Mouse (Mus musculus) macrophage (primary cell): ENCODE data around the gene Rtn4rl2. TPM values are rescaled to one million over a fixed set of nuclear protein-coding genes. Genes with fewer than 3 reads are reported as not detected.
A peak's percentile ranks its signal among the peaks of the same experiment; 100 is the strongest.
"Not testable (repeated sequence)": the region's sequence is repeated elsewhere in the genome, so short reads cannot be mapped to it uniquely, and the experiment has no call there.

Experiments
- H3K27ac ChIP-seq: fragments of 350-480 bp; formaldehyde crosslinking; 2 replicates; pipeline ENCODE4 v1.9.0; 2021
- H3K36me3 ChIP-seq: fragments of 350-480 bp; formaldehyde crosslinking; 2 replicates; pipeline ENCODE4 v1.9.0; 2021; ENCODE audit errors: inconsistent target
- H3K4me3 ChIP-seq: fragments of 350-480 bp; formaldehyde crosslinking; 2 replicates; pipeline ENCODE4 v1.9.0; 2021; ENCODE audit errors: inconsistent target
- H3K79me2 ChIP-seq: fragments of 350-480 bp; formaldehyde crosslinking; 2 replicates; pipeline ENCODE4 v1.9.0; 2021; ENCODE audit errors: inconsistent target
- WGBS: methylation state at CpG from one replicate; pipeline ENCODE4 v1.1.7; 2026; ENCODE audit warnings: inconsistent platforms; ENCODE audit not compliant: missing documents; 5-methylcytosine and 5-hydroxymethylcytosine counted together
- polyA plus RNA-seq: library from polyadenylated mRNA; stranded (reverse); fragments of 250-400 nt; gene quantifications from 3 replicates; pipeline ENCODE4 v1.2.4, GENCODE M21; 2018; ENCODE audit warnings: inconsistent platforms
- total RNA-seq, 78 experiments: library from RNA; depleted of rRNA; stranded (reverse); fragments of 250-400 nt; gene quantifications; 1 replicate in 9 of 78; 2 replicates in 24 of 78; 3 replicates in 43 of 78; 4 replicates in 2 of 78; pipeline ENCODE4 v1.2.4; 2018; ENCODE audit warnings: inconsistent platforms in 56 of 78

Gene Rtn4rl2
- not detected for total RNA-seq (2018; cell fraction: chromatin; rRNA removed)
- under 1 TPM in 1 of 26 experiments, not detected in 25; 0.05 TPM for total RNA-seq (2018; cell fraction: cytosol; rRNA removed)
- not detected for total RNA-seq (2018; cell fraction: nucleus; rRNA removed)
- not detected in 3 replicates for polyA plus RNA-seq

- Histone ChIP-seq H3K79me2 (no peaks in the 10 kb centered on the region), H3K36me3 (no peaks in the 10 kb centered on the region), H3K4me3 (peak within 1 kb of the TSS; percentile 23), H3K27ac (no peak within 1 kb of the TSS)
- WGBS = 0% methylated on average over 15 of the region's 35 CpGs
Observed at GRCm38 (mm10) chr2:84886234-84886731, at the start of gene Rtn4rl2. Rtn4rl2 (minus strand) TSS chr2:84886710.

DNA sequence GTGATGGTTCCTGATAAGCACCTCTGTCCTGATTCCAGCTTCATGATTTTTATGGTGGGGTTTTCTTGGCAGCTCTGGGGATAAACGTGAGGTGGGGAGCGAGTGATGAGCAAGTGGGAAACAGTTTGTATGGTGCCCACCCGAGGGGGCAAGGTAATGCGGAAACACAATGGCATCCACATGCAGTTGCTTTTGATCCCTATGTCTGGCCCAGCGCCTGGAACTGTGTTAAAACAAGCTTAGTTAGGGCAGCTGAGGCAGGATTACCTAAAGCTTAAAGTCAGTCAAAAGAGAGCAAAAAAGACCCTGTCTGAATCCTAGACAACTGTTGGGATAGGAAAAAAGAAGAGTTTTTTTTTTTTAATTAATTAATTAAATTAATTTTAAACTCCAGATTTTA lies 48.6 kb upstream of the Rtn4rl2 start:
- Histone ChIP-seq H3K27ac (no peak overlapping the region), H3K79me2 (peaks cover 7% of the 10 kb centered on the region; the same call in 1 of the 2 replicates), H3K36me3 (no peaks in the 10 kb centered on the region), H3K4me3 (no peak overlapping the region)
- 93% methylated on average over 5 of the region's 5 CpGs for WGBS

GRCm38 (mm10) chr2:84934649-84935007 lies 48.1 kb upstream of the Rtn4rl2 start:
- peaks cover 7% of the 10 kb centered on the region; the same call in 1 of the 2 replicates for H3K79me2 ChIP-seq
- no peak overlapping the region for H3K27ac ChIP-seq
- no peak overlapping the region for H3K4me3 ChIP-seq
- H3K36me3 ChIP-seq = no peaks in the 10 kb centered on the region
- WGBS = 85% methylated on average over 4 of the region's 4 CpGs

- 47% methylated on average over 8 of the region's 8 CpGs for WGBS
- Histone ChIP-seq H3K79me2 (peaks cover 7% of the 10 kb centered on the region; the same call in 1 of the 2 replicates), H3K36me3 (no peaks in the 10 kb centered on the region), H3K27ac (no peak overlapping the region), H3K4me3 (no peak overlapping the region)
Observed at GRCm38 (mm10) chr2:84933992-84934648, 47.6 kb upstream of the Rtn4rl2 start.

DNA sequence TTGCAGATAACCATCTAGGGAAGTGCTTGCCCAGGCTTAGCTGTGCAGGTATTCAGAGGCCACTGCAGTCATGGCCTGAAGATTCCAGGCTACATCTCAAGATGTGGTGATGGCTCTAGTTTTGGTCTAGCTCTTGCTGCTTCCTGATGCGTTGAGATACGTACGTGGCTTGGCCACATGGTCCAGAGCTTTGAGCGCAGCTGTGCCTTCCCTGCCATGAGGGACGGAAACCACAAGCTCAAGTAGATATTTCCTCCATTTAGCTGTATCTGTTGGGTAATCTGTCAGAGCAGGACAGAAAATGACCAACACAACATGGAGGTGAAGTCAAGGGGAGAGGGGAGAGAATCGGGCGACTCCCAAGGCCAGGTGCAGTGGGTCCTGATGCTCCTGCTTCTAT lies 43.7 kb upstream of the Rtn4rl2 start:
- H3K36me3 ChIP-seq = no peaks in the 10 kb centered on the region
- H3K79me2 ChIP-seq = no peaks in the 10 kb centered on the region
- no peak overlapping the region for H3K4me3 ChIP-seq
- WGBS = 20% methylated on average over 7 of the region's 7 CpGs
- no peak overlapping the region for H3K27ac ChIP-seq

DNA sequence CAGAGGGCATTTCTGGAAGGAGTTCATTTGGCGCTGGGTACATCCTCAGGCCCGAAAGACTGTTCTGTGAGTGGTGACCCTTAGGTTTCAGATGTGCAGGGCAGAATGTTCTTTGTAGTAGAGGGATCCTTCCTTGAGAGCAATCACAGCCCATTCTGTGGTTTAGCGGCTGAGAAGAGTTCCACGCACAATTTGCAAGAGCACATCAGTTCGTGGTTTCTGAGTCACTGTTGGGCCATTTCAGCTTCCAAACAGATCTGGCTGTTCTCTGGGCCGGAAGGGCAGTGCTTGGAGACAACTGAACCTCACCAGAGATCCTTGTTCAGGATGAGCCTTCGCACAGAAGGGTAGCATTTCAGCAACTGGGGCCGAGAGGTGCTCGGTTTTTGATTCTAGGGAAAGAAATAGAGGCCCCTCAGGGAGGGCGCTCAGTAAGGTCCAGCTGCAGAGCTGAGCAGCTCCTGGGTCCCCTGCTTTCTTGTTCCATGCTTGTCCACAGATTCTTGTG lies 33.1 kb upstream of the Rtn4rl2 start:
- no peaks in the 10 kb centered on the region for H3K79me2 ChIP-seq
- H3K36me3 ChIP-seq = no peaks in the 10 kb centered on the region
- no peak overlapping the region for H3K4me3 ChIP-seq
- WGBS = 68% methylated on average over 10 of the region's 10 CpGs
- no peak overlapping the region for H3K27ac ChIP-seq

DNA sequence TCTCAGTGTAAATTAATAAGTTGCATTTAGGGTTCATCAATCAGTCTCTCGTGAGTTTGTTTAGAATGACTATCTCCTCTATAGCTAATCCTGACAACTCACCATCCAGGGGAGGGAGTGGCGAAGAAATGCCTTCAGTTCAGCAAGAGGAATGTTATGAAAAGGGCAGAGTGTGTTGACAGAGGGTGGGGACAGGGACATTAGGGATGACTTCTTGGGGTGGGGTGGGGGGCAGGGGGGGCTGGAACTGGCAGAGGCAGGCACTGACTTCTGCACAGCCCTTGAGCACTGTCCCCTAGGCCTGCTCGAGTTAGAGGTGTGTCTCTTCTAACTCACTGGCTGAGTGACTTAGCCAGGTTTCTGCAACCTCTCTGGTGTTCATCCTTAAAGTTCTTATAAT lies 31.7 kb upstream of the Rtn4rl2 start:
- WGBS = 92% methylated on average over 3 of the region's 3 CpGs

GRCm38 (mm10) chr2:84916548-84917320 lies 30.2 kb upstream of the Rtn4rl2 start:
- no peak overlapping the region for H3K27ac ChIP-seq
- H3K4me3 ChIP-seq = no peak overlapping the region
- H3K36me3 ChIP-seq = no peaks in the 10 kb centered on the region
- 50% methylated on average over 7 of the region's 8 CpGs for WGBS
- H3K79me2 ChIP-seq = no peaks in the 10 kb centered on the region

More for the DNA sequence above, 31.7 kb upstream of the Rtn4rl2 start:
- Histone ChIP-seq H3K79me2 (no peaks in the 10 kb centered on the region), H3K27ac (no peak overlapping the region), H3K36me3 (no peaks in the 10 kb centered on the region), H3K4me3 (no peak overlapping the region)

GRCm38 (mm10) chr2:84915330-84915729 lies 28.8 kb upstream of the Rtn4rl2 start:
- Histone ChIP-seq H3K27ac (no peak overlapping the region), H3K4me3 (no peak overlapping the region)

GRCm38 (mm10) chr2:84913881-84914280 lies 27.4 kb upstream of the Rtn4rl2 start:
- no peak overlapping the region for H3K27ac ChIP-seq
- WGBS = 95% methylated on average over 5 of the region's 5 CpGs

More at GRCm38 (mm10) chr2:84915330-84915729, 28.8 kb upstream of the Rtn4rl2 start:
- WGBS = 93% methylated on average over 3 of the region's 3 CpGs
- Histone ChIP-seq H3K36me3 (no peaks in the 10 kb centered on the region), H3K79me2 (no peaks in the 10 kb centered on the region)

DNA sequence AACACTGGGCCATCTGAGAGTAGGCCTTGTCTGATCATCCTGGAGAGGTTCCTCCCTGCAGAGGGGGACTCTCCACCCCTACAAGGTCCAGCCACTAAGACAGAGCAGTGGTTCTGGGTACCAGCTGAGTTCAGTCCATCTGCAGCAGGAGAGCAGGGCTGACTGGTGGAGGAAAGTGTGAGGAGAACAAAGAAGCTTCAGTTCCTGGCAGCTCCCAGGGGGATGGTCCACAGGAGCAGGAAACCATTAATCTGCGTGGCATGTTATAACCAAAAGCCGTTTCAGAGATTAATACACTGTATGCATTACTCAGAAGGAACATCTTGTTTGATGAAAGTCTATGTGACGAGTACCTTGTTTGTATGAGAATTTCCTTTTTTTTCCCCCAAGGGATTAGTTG lies 26.2 kb upstream of the Rtn4rl2 start:
- Histone ChIP-seq H3K4me3 (no peak overlapping the region), H3K79me2 (no peaks in the 10 kb centered on the region), H3K27ac (no peak overlapping the region), H3K36me3 (no peaks in the 10 kb centered on the region)
- WGBS = 86% methylated on average over 3 of the region's 3 CpGs

More at GRCm38 (mm10) chr2:84913881-84914280, 27.4 kb upstream of the Rtn4rl2 start:
- H3K36me3 ChIP-seq = no peaks in the 10 kb centered on the region
- no peak overlapping the region for H3K4me3 ChIP-seq
- no peaks in the 10 kb centered on the region for H3K79me2 ChIP-seq

- H3K27ac ChIP-seq, H3K79me2 ChIP-seq, H3K4me3 ChIP-seq, H3K36me3 ChIP-seq: not testable (repeated sequence)
- 98% methylated on average over 6 of the region's 6 CpGs for WGBS
Observed at GRCm38 (mm10) chr2:84896686-84897085, 10.2 kb upstream of the Rtn4rl2 start.

- H3K4me3 ChIP-seq = no peak overlapping the region
- 64% methylated on average over 4 of the region's 4 CpGs for WGBS
Observed at GRCm38 (mm10) chr2:84895495-84896198, 9.1 kb upstream of the Rtn4rl2 start.

DNA sequence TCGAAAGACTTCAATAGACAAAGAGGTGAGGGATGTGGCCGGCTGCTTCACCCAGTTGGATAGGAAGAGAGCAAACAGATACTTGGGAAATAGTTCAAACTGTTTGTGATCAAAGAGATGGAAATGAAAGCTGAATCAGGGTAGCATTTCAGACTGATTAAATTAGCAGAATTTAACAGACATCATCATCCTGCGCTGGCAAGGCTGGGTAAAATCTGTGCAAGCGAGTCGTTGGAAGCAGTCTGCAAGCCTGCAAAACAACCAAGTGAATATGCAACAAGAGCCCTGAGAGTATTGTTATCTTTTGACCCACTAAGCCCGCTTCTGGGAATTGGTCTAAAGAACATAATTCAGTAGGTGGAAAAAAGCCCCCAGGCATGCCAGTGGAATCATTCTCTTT lies 6.8 kb upstream of the Rtn4rl2 start:
- Histone ChIP-seq H3K4me3 (no peak overlapping the region), H3K79me2 (no peaks in the 10 kb centered on the region), H3K36me3 (no peaks in the 10 kb centered on the region), H3K27ac (no peak overlapping the region)
- WGBS = 66% methylated on average over 6 of the region's 6 CpGs

More at GRCm38 (mm10) chr2:84895495-84896198, 9.1 kb upstream of the Rtn4rl2 start:
- Histone ChIP-seq H3K27ac (no peak overlapping the region), H3K36me3 (no peaks in the 10 kb centered on the region), H3K79me2 (no peaks in the 10 kb centered on the region)
